Comparison of ENCODE assay signal across 11 mouse cellular contexts in the genomic region with DNA sequence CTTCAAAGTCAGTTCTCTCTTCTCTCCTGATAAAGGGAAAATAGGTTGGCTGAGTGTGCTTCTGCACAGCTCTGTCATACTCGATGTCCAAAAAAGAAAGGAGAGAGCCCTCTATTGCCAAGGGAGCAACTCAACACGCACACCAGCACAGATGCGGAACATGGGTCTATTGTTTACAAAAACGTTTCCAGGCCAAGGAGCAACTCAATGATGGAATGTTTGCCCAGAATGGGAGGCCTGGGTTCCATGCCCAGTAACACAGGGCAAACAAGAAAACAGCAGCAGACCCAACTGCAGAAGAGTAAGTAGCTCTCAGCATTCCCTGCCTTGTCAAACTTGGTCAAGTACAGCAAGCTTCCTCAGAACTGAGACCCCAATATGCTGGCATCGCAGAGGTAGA.
"Had no signal": no experiment of that assay in that cellular context is flagged by ENCODE, and none has a peak within 500 bp of the region (broad histone marks: within the 10 kb centered on the region; RNA-seq: fewer than 3 reads in every experiment).

No protein-coding gene starts in this region.

- H3K4me3 ChIP-seq: left cerebral cortex, adult 2 months; limb, embryonic 10.5 days; lung, embryonic 15.5 days; midbrain, embryonic 13.5 days had no signal

- H3K27ac ChIP-seq: left cerebral cortex, adult 2 months; limb, embryonic 10.5 days; liver, embryonic 14.5 days; lung, embryonic 15.5 days; midbrain, embryonic 13.5 days; stomach, postnatal 0 days had no signal

- H3K27me3 ChIP-seq: lung, embryonic 15.5 days; midbrain, embryonic 13.5 days had no signal

- ATAC-seq: midbrain, embryonic 13.5 days had no signal

- H3K9me3 ChIP-seq: limb, embryonic 10.5 days; lung, embryonic 15.5 days; midbrain, embryonic 13.5 days had no signal

- H3K4me1 ChIP-seq: limb, embryonic 10.5 days; lung, embryonic 15.5 days; midbrain, embryonic 13.5 days had no signal

- DNase-seq: kidney, adult 18-20 months; kidney, postnatal 10 days; kidney, postnatal 4 days; right cerebral cortex, adult 18-20 months; right cerebral cortex, postnatal 25 days had no signal

- H3K9ac ChIP-seq: liver, embryonic 14.5 days; lung, embryonic 15.5 days; midbrain, embryonic 13.5 days had no signal

- H3K4me2 ChIP-seq: lung, embryonic 15.5 days; midbrain, embryonic 13.5 days had no signal
